Mouse (Mus musculus): ENCODE results near the gene Smim5. TPM values are rescaled to one million over a fixed set of nuclear protein-coding genes. Genes with fewer than 3 reads are reported as not detected.

Smim5 gene
- total RNA-seq, 1 experiment from 2014 or later: 1.2 TPM

DNA sequence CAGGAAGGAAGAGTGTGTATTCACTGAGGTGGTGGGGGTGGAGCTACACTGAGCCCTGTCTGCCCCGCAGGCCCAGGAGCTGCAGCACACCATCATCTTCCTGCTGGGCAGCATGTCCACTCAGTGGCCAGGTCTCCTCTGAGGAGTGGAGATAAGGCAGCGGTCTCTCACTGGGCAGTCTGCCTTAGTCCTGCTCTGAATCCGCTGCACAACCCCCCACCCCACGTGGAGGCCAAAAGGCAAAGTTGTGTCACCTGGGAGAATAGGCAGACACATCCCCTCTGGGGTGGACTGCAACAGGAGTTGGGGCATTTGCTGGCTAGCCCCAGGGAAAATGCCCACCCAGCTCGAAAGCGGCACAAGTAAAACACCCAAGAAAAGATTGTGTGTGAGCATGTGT is 7.6 kb upstream of the Smim5 start:
- no peak for ATAC-seq (ENCODE audit: extremely low read depth, insufficient number of reproducible peaks, low FRiP score, poor library complexity, severe bottlenecking)

GRCm38 (mm10) chr11:115893071-115893470 is 6.7 kb upstream of the Smim5 start:
- no peak for ATAC-seq (ENCODE audit: extremely low read depth, insufficient number of reproducible peaks, low FRiP score, poor library complexity, severe bottlenecking)

DNA sequence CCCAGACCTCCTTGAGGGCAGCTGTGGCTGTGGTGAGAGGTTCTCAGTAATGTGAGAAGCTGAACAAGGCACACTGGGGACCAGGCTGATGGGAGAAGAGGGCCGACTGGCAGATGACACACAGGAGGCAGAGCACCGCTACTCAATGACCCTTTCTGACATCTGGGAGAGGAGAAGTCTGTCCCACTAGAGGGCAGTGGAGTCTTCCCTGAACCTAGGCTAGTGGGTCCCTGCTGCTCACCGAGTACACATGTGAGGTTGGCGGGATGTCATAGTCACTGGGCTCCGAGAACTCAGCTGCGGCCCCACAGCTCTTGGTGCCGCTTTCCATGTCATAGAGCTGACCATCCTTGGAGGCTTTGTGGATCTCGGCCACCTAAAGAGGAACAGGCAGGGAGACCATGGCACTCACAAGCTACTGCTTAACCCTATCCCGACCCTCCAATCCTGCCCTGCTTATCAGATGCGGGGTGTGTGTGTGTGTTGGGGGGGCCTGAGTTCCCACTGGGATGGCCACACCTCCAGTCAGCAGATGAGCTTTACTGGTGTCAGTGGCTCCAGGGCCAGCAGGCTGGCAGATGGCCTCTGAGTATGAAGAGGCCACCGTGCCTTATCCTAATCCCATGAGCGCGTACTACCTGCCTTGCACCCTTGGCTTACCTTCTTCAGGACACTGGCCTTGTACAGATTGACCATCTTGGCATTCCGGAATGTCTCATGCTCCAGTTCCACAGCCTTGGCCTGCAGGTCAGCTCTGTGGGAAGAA is 4.8 kb upstream of the Smim5 start:
- ATAC-seq (ENCODE audit: extremely low read depth, insufficient number of reproducible peaks, low FRiP score, poor library complexity, severe bottlenecking): no peak

- no peak for ATAC-seq (ENCODE audit: extremely low read depth, insufficient number of reproducible peaks, low FRiP score, poor library complexity, severe bottlenecking)
These were observed 1.3 kb upstream of the Smim5 start for GRCm38 (mm10) chr11:115898446-115898845.

DNA sequence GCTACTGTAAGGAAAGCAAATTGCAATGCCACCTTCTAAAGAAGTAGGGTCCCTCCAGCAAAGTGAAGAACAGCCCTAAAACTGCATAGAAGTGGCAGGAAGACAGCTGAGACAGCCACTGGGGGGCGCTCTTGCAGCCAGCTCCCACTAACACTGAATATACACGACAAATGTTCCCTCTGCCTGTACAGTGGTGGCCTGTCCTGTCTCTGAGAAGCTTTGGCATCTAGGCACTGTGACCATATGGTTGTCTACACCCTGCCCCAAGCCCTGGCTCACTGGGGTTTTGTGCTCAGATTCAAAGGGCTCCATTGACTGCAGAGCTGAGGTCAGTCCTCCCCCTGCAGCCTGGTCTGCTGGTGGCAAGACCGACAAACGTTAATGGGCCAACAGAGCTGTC is 880 bp upstream of the Smim5 start:
- 0 out of 2 replicates have a peak, but pooled peaks have one; percentile 47 for ATAC-seq (ENCODE audit: extremely low read depth, insufficient number of reproducible peaks, low FRiP score, poor library complexity, severe bottlenecking)

DNA sequence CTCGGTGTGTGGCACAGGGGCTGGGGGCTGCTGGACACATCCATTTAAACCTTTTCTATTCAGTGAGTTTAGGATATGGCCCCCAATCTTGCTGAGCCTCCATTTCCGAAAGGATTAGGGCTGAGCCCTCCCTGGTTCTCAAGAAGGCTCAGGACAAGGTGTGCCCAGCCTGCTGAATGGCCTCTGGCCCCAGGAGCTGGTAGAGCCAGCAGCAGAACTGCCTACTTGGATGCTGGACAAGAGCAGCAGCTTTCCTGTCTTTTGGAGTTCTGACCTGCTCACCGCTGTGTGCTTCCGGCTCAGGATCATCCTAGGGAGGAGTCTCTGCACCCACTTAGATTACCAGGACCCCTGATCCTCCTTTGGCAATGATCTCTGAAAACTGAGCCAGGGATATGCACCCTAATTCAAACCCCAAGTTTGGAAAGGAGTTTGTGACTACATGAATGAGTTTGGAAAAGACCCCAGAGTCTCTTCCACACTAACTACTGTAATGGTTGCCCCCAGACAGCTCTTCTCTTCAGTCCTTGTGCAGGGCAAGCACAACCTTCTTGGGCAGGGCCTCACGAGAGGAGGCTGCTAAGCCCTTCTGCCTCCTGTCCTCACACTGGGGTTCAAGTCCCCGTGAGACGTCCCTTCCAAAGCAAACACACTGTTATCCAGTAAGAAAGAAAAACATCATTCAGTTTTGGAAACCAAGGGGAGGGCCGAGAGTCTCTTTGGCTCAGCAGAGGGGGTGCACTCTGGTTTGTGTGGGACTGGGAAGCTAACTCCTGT is 983 bp downstream of the Smim5 start:
- ATAC-seq (ENCODE audit: extremely low read depth, insufficient number of reproducible peaks, low FRiP score, poor library complexity, severe bottlenecking): no peak

DNA sequence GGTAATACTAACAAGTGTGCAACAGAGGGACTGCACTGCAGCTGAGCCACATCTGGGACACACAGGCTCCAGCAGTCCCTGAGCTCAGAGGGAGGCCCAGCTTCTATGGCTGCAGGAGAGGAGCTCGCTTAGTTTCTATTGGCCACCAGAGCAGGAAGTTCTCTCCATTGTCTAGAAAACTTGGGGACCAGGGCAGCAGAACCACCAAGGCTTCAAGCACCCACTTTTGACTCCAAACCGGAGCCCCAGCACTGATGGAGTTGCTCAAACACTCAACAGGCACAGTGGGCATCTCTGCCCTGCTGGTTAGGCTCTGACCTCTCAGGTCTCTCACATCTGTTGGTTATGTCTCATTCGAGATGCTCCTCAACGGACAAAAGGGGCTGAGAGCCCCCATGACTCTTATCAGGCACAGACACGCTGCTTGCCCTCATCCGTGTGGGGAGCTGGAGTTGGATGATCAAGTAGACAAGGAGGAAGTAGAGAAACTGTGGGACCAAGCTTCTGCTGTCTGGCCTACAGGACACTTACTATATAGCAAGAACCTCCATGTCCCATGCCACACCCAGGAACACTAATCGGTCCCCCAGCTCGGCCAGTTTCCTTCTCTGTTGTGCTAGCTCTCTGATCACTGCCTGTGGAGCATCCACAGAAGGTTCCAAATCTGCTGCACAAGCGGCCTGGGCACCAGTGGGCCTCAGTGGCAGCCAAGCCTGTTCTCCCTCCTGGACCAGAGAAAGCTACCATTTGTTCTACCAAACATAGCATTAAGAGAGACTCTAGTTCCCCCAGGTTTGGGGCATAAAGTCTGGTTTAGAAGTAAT is 1.8 kb downstream of the Smim5 start:
- no peak for ATAC-seq (ENCODE audit: extremely low read depth, insufficient number of reproducible peaks, low FRiP score, poor library complexity, severe bottlenecking)

GRCm38 (mm10) chr11:115902177-115902576 is 2.4 kb downstream of the Smim5 start:
- no peak for ATAC-seq (ENCODE audit: extremely low read depth, insufficient number of reproducible peaks, low FRiP score, poor library complexity, severe bottlenecking)

DNA sequence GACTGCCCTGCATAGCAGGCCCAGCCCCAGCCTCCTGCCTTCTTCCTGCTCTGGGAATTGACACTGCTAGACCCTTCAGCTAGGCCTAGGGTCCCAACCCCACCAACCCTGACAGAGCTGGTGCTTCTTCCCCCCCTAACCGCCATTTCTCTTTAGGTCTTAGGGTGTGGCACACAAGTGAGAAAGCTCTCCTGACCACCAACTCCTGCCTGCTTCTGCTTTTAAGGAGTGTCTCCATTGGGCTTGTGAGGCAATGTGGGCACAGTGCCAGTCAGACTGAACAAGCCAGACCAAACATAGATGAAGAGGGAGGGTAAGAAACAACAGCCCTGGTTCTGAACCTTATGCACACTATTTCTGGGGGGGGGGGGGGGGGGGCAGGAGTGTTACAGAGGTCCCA is 3.1 kb downstream of the Smim5 start:
- peak; percentile 35; the same call in 1 of the 2 replicates for ATAC-seq (ENCODE audit: extremely low read depth, insufficient number of reproducible peaks, low FRiP score, poor library complexity, severe bottlenecking)

- no peak for ATAC-seq (ENCODE audit: extremely low read depth, insufficient number of reproducible peaks, low FRiP score, poor library complexity, severe bottlenecking)
These were observed 3.8 kb downstream of the Smim5 start for GRCm38 (mm10) chr11:115903384-115904230.

- ATAC-seq (ENCODE audit: extremely low read depth, insufficient number of reproducible peaks, low FRiP score, poor library complexity, severe bottlenecking): no peak
These were observed 4.6 kb downstream of the Smim5 start for GRCm38 (mm10) chr11:115904231-115904955.

- no peak for ATAC-seq (ENCODE audit: extremely low read depth, insufficient number of reproducible peaks, low FRiP score, poor library complexity, severe bottlenecking)
These were observed 5.4 kb downstream of the Smim5 start for GRCm38 (mm10) chr11:115904956-115905790.

- ATAC-seq (ENCODE audit: extremely low read depth, insufficient number of reproducible peaks, low FRiP score, poor library complexity, severe bottlenecking): no peak
These were observed 6.3 kb downstream of the Smim5 start for GRCm38 (mm10) chr11:115906116-115906515.

- no peak for ATAC-seq (ENCODE audit: extremely low read depth, insufficient number of reproducible peaks, low FRiP score, poor library complexity, severe bottlenecking)
These were observed 6.8 kb downstream of the Smim5 start for GRCm38 (mm10) chr11:115906521-115906920.

DNA sequence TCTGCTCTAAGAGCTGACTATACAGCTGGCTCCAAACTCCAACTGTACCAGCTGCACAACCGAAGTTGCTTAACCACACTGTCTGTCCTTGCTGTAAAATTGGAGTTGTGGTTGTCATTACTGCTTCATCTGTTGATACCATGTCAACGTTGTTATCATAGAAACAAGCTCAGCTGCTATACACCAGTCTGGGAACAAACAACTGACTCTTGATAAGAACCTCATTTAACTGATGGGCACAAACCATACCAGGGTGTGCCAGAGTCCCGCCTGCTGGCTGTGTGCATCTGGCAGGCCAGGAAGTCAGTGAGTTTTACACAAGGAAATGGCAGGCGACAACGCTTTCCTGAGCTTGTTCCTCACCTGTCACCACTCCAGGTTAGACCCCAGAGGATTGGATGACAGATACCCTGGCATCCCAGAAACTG is 11.4 kb downstream of the Smim5 start:
- ATAC-seq (ENCODE audit: extremely low read depth, insufficient number of reproducible peaks, low FRiP score, poor library complexity, severe bottlenecking): no peak

- ATAC-seq (ENCODE audit: extremely low read depth, insufficient number of reproducible peaks, low FRiP score, poor library complexity, severe bottlenecking): no peak
These were observed 12.0 kb downstream of the Smim5 start, which contains the start of gene Smim6 for GRCm38 (mm10) chr11:115911632-115912376. Gene Smim6 (plus strand): TSS chr11:115912017.
